Mouse (Mus musculus): ENCODE results near the gene Efl1.
"Not testable (repeated sequence)": the region's sequence is repeated elsewhere in the genome, so short reads cannot be mapped to it uniquely, and the experiment has no call there.

The Efl1 gene

GRCm38 (mm10) chr7:82720501-82720900 is 72.1 kb downstream of the Efl1 start:
- DNase-seq, result no peak

GRCm38 (mm10) chr7:82720906-82721305 is 72.5 kb downstream of the Efl1 start:
- DNase-seq, result no peak

GRCm38 (mm10) chr7:82722486-82723123 is 74.2 kb downstream of the Efl1 start:
- no peak for DNase-seq

GRCm38 (mm10) chr7:82723151-82723871 is 74.9 kb downstream of the Efl1 start:
- no peak for DNase-seq

GRCm38 (mm10) chr7:82724491-82724890 is 76.1 kb downstream of the Efl1 start:
- no peak for DNase-seq

GRCm38 (mm10) chr7:82725006-82725636 is 76.7 kb downstream of the Efl1 start:
- DNase-seq, result no peak

- DNase-seq, result no peak
These were observed 77.5 kb downstream of the Efl1 start for GRCm38 (mm10) chr7:82725741-82726450.

GRCm38 (mm10) chr7:82727066-82727465 is 78.7 kb downstream of the Efl1 start:
- no peak for DNase-seq

- not testable (repeated sequence) for DNase-seq
These were observed 80.6 kb downstream of the Efl1 start for GRCm38 (mm10) chr7:82729009-82729408.

GRCm38 (mm10) chr7:82733118-82733517 is 84.7 kb downstream of the Efl1 start:
- no peak for DNase-seq

- DNase-seq, result no peak
These were observed 85.6 kb downstream of the Efl1 start for GRCm38 (mm10) chr7:82733995-82734394.

- no peak for DNase-seq
These were observed 86.6 kb downstream of the Efl1 start for GRCm38 (mm10) chr7:82734748-82735600.

GRCm38 (mm10) chr7:82743116-82743765 is 94.8 kb downstream of the Efl1 start:
- DNase-seq, result peak; percentile 59 to 66

- DNase-seq, result peak in 1 of 2 experiments; percentile 16
These were observed 95.8 kb downstream of the Efl1 start for GRCm38 (mm10) chr7:82744167-82744715.

GRCm38 (mm10) chr7:82748812-82749211 is 100.4 kb downstream of the Efl1 start:
- DNase-seq, result peak in 1 of 2 experiments; percentile 27

- DNase-seq, result no peak
These were observed 100.8 kb downstream of the Efl1 start for GRCm38 (mm10) chr7:82749239-82749638.

- DNase-seq, result peak; percentile 56 to 66
These were observed 104.0 kb downstream of the Efl1 start for GRCm38 (mm10) chr7:82752171-82753085.

- no peak for DNase-seq
These were observed 107.3 kb downstream of the Efl1 start for GRCm38 (mm10) chr7:82755602-82756155.

GRCm38 (mm10) chr7:82758521-82758920 is 110.1 kb downstream of the Efl1 start:
- DNase-seq, result no peak

- no peak for DNase-seq
These were observed 110.7 kb downstream of the Efl1 start for GRCm38 (mm10) chr7:82759091-82759490.

All from kidney, postnatal 4 days (tissue).